Mouse (Mus musculus): ENCODE measurements around the gene Fam173b.

GRCm38 (mm10) chr15:31586088-31586487, 15.6 kb upstream of the Fam173b start:
- TF ChIP-seq CTCF (IDR thresholded peaks at IDR 0.05; ENCODE audit: insufficient read depth, low read depth, low read length) (no peak), POLR2A (IDR thresholded peaks at IDR 0.05; ENCODE audit: insufficient read depth, low read depth, low read length) (no peak)
